Mouse (Mus musculus) spleen, adult 12 weeks (tissue): ENCODE measurements at regions not wholly inside any gene's neighbourhood (a gene's known extent, or its start where the extent isn't known, plus 50 kb on each side); places are given as distances from the start of the nearest gene placed in this dataset.
A peak's percentile ranks its signal among the peaks of the same experiment; 100 is the strongest.

Experiments used
- DNase-seq: peaks from one replicate; pipeline ENCODE4 v3.0.0; 2022; ENCODE audit warnings: low spot score

- no peak for DNase-seq
Measured at GRCm38 (mm10) chr9:41483218-41483617, 321.7 kb upstream of the Ubash3b start.

GRCm38 (mm10) chr9:41481611-41482266 is 320.2 kb upstream of the Ubash3b start:
- no peak for DNase-seq

- no peak for DNase-seq
Measured at GRCm38 (mm10) chr9:41479854-41480749, 318.6 kb upstream of the Ubash3b start.

GRCm38 (mm10) chr9:41479085-41479484 is 317.6 kb upstream of the Ubash3b start:
- no peak for DNase-seq

- no peak for DNase-seq
Measured at GRCm38 (mm10) chr9:41478106-41478848, 316.8 kb upstream of the Ubash3b start.

GRCm38 (mm10) chr9:41475326-41475725 is 313.8 kb upstream of the Ubash3b start:
- DNase-seq = no peak

- no peak for DNase-seq
Measured at GRCm38 (mm10) chr9:41474945-41475297, 313.4 kb upstream of the Ubash3b start.

GRCm38 (mm10) chr9:41474244-41474944 is 312.9 kb upstream of the Ubash3b start:
- no peak for DNase-seq

GRCm38 (mm10) chr9:41473506-41473905 is 312.0 kb upstream of the Ubash3b start:
- no peak for DNase-seq

GRCm38 (mm10) chr9:41471345-41471744 is 309.8 kb upstream of the Ubash3b start:
- DNase-seq = no peak

- no peak for DNase-seq
Measured at GRCm38 (mm10) chr9:41470010-41470409, 308.5 kb upstream of the Ubash3b start.

- DNase-seq = no peak
Measured at GRCm38 (mm10) chr9:41469414-41469813, 307.9 kb upstream of the Ubash3b start.

GRCm38 (mm10) chr9:41464057-41464685 is 302.7 kb upstream of the Ubash3b start:
- no peak for DNase-seq

GRCm38 (mm10) chr9:41461742-41462141 is 300.2 kb upstream of the Ubash3b start:
- peak; percentile 17 for DNase-seq

GRCm38 (mm10) chr9:41460709-41461108 is 299.2 kb upstream of the Ubash3b start:
- no peak for DNase-seq

GRCm38 (mm10) chr9:41457003-41457402 is 295.5 kb upstream of the Ubash3b start:
- DNase-seq = no peak

GRCm38 (mm10) chr9:41451738-41452137 is 290.2 kb upstream of the Ubash3b start:
- no peak for DNase-seq

- no peak for DNase-seq
Measured at GRCm38 (mm10) chr9:41449233-41449632, 287.7 kb upstream of the Ubash3b start.

- DNase-seq = no peak
Measured at GRCm38 (mm10) chr9:41447902-41448301, 286.4 kb upstream of the Ubash3b start.

- DNase-seq = no peak
Measured at GRCm38 (mm10) chr9:41447211-41447875, 285.8 kb upstream of the Ubash3b start.
